Mouse (Mus musculus): Measurements from ENCODE around the gene Hdac4.
A peak's percentile ranks its signal among the peaks of the same experiment; 100 is the strongest.

Hdac4 gene

GRCm38 (mm10) chr1:92195360-92196149 is at the start of gene Hdac4:
Gene Hdac4, minus strand, starts transcription at chr1:92195699.
- no peak for DNase-seq (ENCODE audit: extremely low spot score)

DNA sequence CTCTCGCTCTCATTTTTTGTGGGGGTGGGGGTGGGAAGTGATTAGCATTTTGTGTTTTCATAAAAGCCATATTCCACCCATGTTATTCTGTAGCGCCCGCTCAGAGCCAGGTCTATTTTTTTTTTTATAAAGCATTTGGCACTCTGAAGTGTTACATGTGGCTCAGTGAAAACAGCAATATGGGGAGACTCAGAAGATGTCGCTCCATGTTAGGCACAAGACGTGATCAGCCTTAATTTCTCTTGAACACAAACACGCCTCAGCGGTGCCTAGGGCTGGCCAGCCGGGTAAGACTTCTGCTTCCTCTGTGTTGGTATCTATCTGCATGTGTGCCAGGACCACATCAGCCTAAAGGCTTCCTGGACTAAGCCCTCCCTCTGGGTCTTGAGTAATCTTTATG is 48.0 kb upstream of the Hdac4 start:
- DNase-seq (ENCODE audit: extremely low spot score) = no peak

GRCm38 (mm10) chr1:92240072-92240471 is 44.6 kb upstream of the Hdac4 start:
- DNase-seq (ENCODE audit: extremely low spot score) = no peak

DNA sequence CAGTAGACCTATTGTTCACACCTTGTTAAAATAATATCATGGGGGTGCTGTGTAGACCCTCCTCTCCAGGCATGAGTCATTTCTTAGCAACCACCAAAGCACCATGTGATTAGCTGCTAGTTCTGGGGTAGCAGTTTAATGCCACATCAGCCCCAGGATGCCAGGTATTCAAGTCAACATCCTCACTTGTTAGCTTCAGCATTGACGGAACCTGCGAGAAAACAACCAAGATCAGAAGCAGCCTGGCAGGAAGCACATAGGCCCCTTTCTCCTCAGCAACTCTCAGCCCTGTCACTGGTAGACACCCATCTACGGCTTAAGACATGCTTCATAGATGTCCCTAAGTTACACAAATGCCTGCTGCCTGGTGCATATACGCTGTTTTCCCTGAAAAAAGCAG is 40.1 kb upstream of the Hdac4 start:
- no peak for DNase-seq (ENCODE audit: extremely low spot score)

DNA sequence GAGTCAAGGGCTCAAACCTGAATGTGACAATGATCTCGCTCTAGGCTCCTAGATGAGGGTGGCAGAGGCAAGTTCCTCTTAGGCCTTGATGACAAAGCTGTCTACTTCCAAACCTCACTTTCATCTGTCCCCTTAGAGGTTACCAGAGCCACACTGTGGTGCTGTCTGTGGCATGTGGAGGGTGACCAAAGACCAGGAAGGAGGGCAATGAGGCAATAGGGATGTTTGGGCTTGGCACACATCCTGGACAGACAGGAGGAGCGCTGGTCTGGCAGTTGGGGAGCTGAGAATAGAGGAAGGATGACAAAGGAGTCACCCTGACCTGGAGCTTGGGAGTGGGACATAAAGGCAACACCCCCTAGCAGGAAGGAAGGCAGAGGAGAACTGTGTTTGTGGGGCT is 29.8 kb upstream of the Hdac4 start:
- DNase-seq (ENCODE audit: extremely low spot score) = no peak

DNA sequence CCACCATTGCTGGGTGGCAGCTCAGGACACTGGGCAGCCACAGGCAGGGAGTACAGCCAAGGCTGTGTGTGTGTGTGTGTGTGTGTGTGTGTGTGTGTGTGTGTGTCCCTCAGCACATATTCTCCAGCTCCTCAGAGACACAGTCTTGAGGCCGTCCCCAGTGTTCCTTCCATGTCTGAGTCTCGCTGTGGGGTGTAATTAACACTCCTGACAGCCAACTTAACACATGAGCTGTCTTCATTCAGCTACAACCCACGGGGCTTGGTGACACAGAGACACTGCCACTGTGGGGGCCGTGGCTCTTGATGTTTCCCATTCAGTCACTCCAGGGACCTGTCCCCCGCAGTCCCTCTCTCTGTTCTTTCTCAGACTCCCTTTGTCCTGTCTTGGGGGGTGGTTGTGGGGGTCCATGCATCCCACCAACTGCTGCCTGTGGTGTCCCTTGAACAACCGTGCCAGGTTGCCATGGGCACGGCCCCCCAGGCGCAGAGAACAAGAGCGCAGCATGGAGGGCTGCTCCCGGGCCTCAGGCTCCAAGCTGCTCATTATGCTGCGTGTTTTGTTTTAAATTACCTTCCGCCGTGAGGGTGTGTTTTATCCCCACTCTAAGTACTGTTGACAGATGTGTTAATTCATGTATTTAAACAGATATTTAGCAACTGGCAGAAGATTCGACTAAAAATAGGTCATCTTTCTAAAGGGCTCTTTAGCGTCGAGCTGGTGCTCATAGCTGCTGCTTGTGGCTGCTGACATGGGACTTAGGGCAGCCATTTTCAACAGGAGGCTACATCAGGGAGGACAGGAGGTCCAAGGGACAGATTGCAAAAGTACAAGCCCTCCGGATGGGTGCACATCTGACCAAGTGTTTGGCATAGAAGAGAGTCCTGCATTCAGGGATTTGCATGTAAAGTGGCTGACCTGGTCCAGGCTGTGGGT is 28.7 kb upstream of the Hdac4 start:
- DNase-seq (ENCODE audit: extremely low spot score) = no peak

GRCm38 (mm10) chr1:92216710-92217109 is 21.2 kb upstream of the Hdac4 start:
- DNase-seq (ENCODE audit: extremely low spot score) = no peak

DNA sequence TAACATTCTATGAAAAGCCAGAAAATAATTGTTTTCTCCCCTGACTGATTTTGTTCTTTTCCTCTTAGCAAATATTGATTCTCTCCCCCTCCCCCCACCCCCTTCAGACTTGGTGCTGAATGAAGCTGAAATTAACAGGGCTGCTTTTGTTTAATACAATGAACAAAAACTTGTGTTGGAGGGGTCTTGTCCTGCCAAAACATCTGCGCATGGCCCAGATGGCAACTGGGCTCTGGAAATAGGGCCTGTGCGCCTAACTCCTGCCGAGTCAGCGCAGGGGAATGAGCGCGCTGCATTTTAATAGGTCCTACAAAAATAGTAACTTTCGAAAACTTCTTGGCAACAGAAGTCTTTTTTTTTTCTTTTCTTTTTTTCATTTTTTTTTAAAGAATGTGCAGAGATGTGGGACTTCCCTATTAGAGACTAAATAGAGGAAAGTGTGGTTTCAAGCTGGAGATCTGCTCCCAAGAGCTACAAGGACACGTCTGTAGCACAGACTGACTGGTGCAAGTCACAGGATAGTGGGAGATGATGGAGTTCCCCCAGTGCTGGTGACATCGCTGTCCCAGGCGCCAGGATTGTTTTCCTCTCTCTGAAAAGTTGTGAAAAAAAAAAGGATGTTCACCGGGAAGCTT is 20.6 kb upstream of the Hdac4 start:
- no peak for DNase-seq (ENCODE audit: extremely low spot score)

DNA sequence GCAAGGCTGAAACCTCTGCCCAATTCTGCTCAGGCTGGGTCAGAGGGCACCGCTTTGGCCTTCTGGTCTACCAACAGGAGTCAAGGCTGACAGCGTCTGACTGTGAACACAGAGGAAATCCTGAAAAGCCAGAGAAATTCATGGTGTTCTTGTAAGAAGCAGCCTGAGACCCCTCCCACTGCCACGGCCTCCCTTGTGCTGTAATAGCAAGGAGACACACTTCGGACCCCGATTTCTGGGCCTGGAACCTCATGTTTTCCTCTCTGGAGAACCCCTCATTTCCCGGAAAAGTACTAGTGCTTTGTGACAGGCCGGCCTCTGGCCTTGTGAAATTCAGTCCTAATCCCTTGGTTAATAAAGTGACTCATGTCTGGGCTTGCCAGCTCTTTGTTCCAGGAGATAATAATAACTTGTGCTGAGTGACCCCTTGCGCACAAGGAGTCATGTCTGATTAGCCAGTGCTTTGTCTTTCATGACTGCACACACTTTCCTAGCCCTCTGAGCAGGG is 19.7 kb upstream of the Hdac4 start:
- no peak for DNase-seq (ENCODE audit: extremely low spot score)

DNA sequence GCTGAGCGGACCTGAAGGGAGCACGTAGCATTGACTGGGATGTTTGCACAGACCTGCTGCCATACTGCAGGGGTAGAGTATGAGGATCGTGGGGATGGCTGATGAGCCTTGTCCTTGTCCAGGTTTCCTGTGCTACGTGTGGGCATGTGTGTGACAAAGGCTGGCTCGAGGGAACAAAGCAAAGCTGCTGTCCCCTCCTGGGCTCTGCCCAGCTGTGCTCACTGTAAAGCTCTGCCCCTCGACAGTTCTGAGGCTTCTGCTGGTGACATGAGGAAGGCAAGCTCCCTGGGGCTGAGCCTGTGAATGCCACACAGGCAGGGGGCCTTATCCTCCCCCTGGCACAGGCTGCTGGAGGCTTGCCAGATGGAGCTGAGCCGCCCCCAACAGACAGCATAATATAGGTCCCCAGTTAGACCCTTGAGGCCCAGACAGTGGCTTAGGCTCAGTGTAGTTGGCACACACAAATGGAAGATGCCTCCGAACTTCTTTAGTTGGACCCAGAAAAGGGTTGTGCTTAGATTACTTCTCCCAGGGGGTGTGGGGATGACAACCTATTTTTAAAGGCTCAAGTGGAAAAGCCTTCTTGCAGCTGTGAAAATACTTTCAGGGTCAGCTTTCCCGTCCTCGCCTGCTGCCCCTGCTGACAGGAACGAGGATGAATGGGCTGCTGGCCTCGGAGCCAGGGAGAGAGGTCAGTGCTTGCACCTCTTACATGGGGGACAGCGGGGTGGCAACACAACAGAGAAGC is 16.7 kb upstream of the Hdac4 start:
- DNase-seq (ENCODE audit: extremely low spot score) = peak; percentile 56

GRCm38 (mm10) chr1:92202639-92203352 is 7.3 kb upstream of the Hdac4 start:
- no peak for DNase-seq (ENCODE audit: extremely low spot score)

DNA sequence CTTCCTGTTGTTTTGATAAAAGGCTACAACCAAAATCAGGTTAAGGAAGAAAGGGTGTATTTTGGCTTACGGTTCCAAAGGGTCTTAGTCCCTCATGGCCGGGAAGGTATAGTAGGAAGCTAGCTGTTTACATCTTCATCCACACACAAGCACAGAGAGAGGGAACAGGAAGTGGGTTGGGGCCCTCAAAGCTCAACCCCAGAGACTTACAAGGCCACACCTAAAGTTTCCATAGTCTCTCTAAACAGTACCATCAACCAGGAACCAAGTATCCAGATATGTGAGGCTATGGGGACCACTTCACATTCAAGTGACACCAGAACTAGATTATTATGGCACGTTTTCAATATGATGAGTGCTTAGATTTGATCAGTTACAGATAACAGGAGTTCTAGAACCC is 5.0 kb downstream of the Hdac4 start:
- no peak for DNase-seq (ENCODE audit: extremely low spot score)

- DNase-seq (ENCODE audit: extremely low spot score) = no peak
These were observed 8.4 kb downstream of the Hdac4 start for GRCm38 (mm10) chr1:92187137-92187536.

DNA sequence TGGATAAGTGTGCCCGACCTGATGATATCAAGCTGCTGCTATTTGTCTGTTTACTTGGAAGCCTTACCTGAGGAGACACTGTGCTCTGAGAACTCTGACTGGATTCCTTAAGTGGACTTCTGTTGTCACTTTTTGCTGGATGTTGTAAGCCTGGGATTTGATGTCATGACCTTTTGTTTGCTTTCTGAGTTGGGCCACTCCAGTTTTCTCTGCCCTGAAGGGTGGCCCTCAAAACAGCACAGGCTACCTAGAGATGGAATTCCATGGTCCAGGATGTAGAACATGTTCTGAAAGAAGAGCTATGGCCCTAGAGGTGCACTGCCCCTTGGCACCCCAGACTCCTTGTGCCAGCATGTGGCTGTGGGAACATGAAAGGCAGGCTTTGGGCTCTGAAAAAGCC is 10.9 kb downstream of the Hdac4 start:
- DNase-seq (ENCODE audit: extremely low spot score) = no peak

DNA sequence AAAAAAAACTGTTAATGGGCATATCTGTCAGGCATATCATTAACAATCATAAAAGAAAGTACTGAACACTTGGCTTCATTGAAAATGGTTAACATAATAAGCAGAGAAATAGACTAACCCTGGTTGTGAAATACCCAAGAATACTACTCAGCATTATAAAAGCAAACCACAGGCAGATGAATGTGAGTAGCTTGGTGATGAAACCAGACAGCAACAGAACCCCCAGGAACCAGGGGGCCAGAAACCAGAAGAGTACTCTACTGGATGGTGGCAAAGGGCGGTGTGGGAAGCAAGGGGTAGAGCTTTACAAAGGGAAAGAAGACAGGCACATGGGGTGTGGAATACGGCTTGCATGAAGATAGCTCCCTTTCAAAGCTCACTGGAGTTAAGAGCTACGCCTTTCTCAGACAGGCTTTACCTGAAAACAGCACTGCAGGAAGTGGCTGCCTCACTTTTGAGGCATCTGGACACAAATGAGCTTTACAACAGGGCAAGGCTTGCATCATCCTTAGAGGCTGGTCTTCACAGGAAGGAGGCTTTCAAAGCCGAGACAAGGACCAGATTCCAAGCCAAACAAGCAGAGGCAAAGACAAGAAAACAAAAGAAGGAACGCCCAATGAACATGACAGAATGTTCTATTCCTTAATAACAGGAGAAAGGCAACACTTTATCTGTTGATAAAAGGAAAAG is 12.3 kb downstream of the Hdac4 start:
- no peak for DNase-seq (ENCODE audit: extremely low spot score)

- no peak for DNase-seq (ENCODE audit: extremely low spot score)
These were observed 13.5 kb downstream of the Hdac4 start for GRCm38 (mm10) chr1:92181970-92182369.

DNA sequence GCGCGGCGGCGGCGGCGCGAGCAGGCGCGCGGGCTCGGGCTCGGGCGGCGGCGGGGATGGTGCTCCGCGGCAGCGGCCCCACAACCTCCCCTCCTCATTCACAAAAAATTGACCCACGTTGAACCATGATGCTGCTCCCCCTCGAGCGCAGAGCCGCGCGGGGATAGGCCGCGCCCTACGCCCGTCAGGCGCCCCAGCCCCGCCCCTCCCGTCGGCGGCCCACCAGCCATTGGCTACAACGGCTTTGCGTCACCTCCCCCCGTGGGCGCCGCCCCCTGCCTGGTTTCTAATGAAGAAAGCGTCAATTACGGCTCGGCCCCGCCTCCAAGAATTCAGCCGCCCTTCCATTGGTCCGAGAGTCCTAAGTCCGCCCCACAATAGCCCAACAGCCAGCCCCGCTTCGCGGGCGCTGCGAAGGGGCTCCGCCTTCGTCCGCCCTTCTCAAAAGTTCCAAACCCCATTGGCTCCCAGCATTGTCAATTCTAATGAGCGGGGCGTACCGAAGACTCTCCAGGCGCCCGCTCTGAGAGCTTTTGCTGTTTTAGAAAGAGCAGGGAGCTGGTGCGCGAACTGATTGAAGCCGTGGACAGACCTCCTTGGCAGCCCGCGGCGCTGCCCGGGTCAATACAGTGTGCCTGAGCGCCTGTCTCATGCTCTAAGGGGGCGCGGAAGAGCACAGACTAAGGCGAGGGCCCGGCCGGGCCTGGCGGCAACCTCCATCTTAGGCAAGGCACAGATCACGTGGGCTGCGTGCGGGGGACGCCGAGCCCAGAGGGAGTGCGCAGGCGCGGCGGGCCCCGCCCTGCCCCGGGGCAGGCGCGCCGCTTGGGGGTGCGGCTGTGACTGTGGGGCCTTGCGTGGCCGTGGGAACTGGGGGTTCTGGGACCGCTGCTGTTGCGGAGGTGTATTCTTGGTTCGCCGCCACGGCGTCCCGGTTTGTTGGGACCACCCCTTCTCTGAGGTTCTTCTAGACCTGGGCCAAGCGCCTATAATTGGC is 15.1 kb downstream of the Hdac4 start:
- DNase-seq (ENCODE audit: extremely low spot score) = peak; percentile 99

DNA sequence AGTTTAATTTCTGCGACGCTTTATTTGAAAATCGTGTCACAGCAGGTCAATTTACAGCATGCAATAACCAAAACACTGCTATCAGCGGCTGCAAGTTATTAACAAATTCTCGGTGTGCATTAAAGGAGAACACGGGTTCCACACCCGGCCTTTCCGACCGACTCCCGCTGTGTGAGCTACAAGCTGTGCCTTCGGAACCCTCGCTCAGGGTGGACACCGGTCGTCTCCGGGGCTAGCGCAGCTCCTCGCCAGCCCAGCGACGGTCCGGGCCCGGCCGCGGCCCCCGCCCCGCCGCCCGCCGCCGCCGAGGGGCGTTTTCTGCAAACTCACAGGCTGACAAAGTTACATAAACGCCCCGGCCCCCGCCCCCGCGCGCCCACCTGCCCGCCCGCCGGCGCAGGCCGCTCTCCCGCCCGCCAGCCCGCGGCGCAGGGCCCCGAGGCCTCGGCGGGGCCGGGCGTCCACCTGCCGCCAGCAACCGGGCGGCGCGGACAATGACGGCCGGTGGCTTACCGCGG is 16.0 kb downstream of the Hdac4 start:
- peak; percentile 64 for DNase-seq (ENCODE audit: extremely low spot score)

GRCm38 (mm10) chr1:92179070-92179469 is 16.4 kb downstream of the Hdac4 start:
- no peak for DNase-seq (ENCODE audit: extremely low spot score)

Measured in embryo, embryonic 9.5 days (tissue).